Mouse (Mus musculus) small intestine, adult 2 months (tissue): ENCODE measurements at regions not wholly inside any gene's neighbourhood (a gene's known extent, or its start where the extent isn't known, plus 50 kb on each side); places are given as distances from the start of the nearest gene placed in this dataset.

Experiments
- CTCF ChIP-seq: fragments of 200-500 bp; IDR thresholded peaks from 2 replicates; pipeline ENCODE4 v1.5.1; 2012; ENCODE audit warnings: low read depth, mild to moderate bottlenecking, control low read depth, inconsistent platforms, low read length, moderate library complexity, mixed read lengths; ENCODE audit not compliant: insufficient replicate concordance, insufficient read length; ENCODE audit errors: extremely low read depth
- POLR2A ChIP-seq: fragments of 200-500 bp; IDR thresholded peaks from 2 replicates; pipeline ENCODE4 v1.6.1; 2012; ENCODE audit warnings: low read depth, mild to moderate bottlenecking, control low read depth, inconsistent platforms, low read length, moderate library complexity

DNA sequence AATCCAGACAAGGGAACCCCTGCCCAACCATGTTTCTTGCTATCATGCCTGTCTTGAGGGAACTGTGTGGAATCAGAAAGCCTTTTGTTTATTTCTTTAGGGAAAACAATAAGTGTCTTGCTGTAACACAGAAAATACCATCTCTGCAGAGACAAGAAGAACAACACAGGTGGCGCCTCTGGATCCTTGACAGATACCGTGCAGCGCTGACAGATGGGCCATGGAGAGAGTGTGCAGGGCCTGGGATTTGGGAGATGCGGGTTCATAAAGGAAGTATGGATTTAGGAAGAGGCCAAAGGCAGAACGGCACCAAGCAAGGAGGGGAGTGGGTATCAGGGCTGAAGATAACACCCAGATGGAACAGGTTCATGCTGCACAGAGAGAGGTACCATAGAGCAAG lies 209.3 kb downstream of the Drd1 start:
- TF ChIP-seq CTCF (no peak), POLR2A (no peak)
